Mouse (Mus musculus) E14TG2a.4 (cell line): ENCODE results near the gene Ccsap.

Experiments
- CTCF ChIP-seq: conservative IDR thresholded peaks from 2 replicates; pipeline ENCODE4 v1.5.1; 2014; ENCODE audit warnings: low read length
- NANOG ChIP-seq: IDR thresholded peaks from 2 replicates; pipeline ENCODE4 v1.6.1; 2014; ENCODE audit warnings: borderline replicate concordance, low read length, mixed read lengths
- POU5F1 ChIP-seq: IDR thresholded peaks from 2 replicates; pipeline ENCODE4 v1.6.1; 2014; ENCODE audit warnings: low read length, borderline replicate concordance

DNA sequence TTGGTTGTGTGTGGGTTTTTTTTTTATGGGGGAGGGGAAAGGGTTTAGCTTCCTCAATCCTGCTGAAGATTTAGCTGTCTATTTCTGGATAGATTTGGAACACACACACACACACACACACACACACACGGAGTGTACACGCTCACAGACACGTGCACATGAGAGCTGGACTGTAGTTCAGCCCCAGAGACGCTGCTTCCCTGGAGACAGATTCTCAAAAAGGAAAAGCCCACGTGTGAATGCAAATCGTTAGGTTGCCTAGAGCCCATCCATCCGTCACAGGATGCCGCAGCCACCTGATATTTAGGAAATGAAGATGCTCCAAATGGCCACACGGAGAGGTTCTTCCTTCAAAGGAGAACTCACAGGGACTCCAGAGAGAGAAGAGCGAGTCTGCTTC lies 20.3 kb upstream of the Ccsap start:
- TF ChIP-seq CTCF = no peak
- no peak for TF ChIP-seq NANOG
- no peak for TF ChIP-seq POU5F1
